Mouse (Mus musculus): ENCODE data around the gene Fhl4.
A peak's percentile ranks its signal among the peaks of the same experiment; 100 is the strongest.

Fhl4 gene

GRCm38 (mm10) chr10:85102247-85103084, at the start of gene Fhl4, which contains the start of gene Tmem263:
Fhl4 (minus strand) TSS chr10:85102495.
Tmem263 (plus strand) TSS chr10:85102627.
- peak; percentile 96 for DNase-seq

- DNase-seq: no peak
Measured at GRCm38 (mm10) chr10:85149226-85149625, 46.9 kb upstream of the Fhl4 start.

- no peak for DNase-seq
Measured at GRCm38 (mm10) chr10:85146282-85146681, 44.0 kb upstream of the Fhl4 start.

- DNase-seq: no peak
Measured at GRCm38 (mm10) chr10:85141465-85141864, 39.2 kb upstream of the Fhl4 start.

- DNase-seq: no peak
Measured at GRCm38 (mm10) chr10:85136573-85136972, 34.3 kb upstream of the Fhl4 start.

- DNase-seq: no peak
Measured at GRCm38 (mm10) chr10:85128453-85128852, 26.2 kb upstream of the Fhl4 start.

- peak; percentile 99 for DNase-seq
Measured at GRCm38 (mm10) chr10:85127395-85128287, 25.3 kb upstream of the Fhl4 start, which contains the start of gene Mterf2. Mterf2 (minus strand) TSS chr10:85128027.

DNA sequence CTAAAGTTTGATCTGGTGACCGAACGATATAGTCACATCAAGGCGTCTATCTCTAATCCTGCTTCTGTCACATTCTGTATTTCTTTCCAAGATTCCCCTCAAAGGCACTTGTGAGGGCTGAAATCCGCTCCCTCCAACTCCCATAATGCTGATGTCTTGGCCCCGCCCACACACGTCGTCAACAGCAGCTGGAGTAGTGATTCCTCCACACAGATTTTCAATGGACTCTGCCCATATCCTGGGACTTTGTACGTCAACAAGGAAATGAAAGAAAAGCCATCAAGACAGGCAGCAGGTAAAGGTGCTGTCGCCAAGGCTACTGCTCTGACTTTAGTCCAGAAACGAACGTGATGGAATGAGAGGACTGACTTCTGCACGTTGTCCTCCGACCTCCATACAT, 22.9 kb upstream of the Fhl4 start:
- DNase-seq: no peak

GRCm38 (mm10) chr10:85114409-85114808, 12.1 kb upstream of the Fhl4 start:
- DNase-seq: no peak

DNA sequence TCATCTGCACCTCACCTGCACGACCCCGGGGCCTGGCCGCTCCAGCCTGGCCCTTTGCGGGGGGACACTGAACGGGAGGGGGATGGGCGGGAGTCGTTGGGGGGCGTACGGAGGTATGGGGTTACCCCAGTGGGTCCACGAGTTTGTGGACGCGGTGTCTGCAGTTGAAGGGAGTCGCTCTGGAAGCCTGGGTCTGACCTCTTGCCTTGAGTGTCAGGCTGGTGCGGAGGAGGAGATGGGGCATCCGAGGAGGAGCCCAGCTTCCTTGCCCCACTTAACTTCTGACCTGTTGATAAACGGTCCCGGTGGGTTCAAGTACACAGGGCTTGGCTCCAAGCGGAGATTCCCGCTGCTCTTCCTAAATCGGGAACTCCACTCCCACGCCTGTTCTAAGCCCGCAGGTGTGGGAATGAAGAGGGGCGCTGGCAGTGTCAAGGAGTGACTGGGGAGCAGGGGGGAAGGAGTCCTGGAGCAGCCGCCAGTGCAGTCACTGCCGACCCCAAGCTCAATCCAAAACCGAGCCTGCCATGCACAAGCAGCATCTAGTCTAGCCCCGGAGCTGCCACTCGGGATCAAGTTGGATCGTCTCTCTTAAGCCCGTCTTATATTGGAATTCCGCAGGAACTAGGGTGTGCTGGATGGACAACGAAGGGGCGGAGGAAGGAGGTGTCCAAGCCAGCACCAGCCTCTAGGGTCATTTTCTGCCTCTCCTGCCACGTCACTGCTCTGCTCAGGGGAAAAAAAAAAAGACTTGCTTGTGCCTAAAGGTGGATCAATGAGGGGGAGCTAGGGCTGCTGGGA, 990 bp upstream of the Fhl4 start:
- peak; percentile 61 for DNase-seq

GRCm38 (mm10) chr10:85101841-85102240, 454 bp downstream of the Fhl4 start:
- no peak for DNase-seq

GRCm38 (mm10) chr10:85071605-85072152, 30.6 kb downstream of the Fhl4 start:
- DNase-seq: no peak

- no peak for DNase-seq
Measured at GRCm38 (mm10) chr10:85054876-85055275, 47.4 kb downstream of the Fhl4 start.

- no peak for DNase-seq
Measured at GRCm38 (mm10) chr10:85052451-85052850, 49.8 kb downstream of the Fhl4 start.

GRCm38 (mm10) chr10:85050668-85051208, 51.6 kb downstream of the Fhl4 start:
- no peak for DNase-seq

DNA sequence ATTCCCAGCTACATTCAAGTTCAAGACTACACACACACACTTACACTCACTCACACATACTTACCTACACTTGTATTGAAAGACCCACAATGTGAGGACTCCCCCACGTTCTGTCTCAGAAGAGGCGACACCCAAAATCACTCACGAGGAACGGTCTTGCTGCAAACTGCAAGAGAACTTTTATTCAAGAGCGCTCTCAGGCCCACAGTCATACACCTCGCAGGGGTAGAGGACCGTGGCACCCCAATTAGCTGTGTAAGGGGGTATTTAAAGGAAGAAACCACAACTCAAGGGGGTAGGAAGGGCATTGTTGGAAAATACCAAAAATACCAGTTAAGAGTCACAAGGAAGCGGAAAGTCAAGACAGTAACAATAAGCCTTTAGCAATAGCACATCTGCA, 54.3 kb downstream of the Fhl4 start:
- no peak for DNase-seq

- DNase-seq: peak; percentile 65
Measured at GRCm38 (mm10) chr10:85046585-85046984, 55.7 kb downstream of the Fhl4 start.

Data from retina, postnatal 1 day (tissue).